Mouse (Mus musculus): ENCODE measurements around the gene Trmt10a.
"Not testable (repeated sequence)": the region's sequence is repeated elsewhere in the genome, so short reads cannot be mapped to it uniquely, and the experiment has no call there.

The Trmt10a gene

DNA sequence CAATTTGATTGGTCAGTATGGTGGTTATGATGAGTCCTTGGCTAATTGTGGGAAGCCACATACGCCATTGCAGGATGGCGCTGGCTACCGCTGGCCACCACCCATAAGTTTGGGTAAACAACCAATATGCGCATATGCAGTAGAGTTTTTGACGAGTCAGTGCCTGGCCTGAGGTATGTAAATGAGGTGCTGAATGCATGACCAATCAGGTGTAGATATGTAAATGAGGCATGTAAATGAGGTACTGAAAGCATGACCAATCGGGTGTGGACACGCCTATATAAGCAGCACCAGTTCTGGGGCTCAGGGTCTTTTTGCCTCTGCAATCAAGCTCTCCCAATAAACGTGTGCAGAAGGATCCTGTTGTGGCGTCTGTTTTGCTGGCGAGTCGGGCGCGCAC lies 5.1 kb upstream of the Trmt10a start:
- DNase-seq, result not testable (repeated sequence)

DNA sequence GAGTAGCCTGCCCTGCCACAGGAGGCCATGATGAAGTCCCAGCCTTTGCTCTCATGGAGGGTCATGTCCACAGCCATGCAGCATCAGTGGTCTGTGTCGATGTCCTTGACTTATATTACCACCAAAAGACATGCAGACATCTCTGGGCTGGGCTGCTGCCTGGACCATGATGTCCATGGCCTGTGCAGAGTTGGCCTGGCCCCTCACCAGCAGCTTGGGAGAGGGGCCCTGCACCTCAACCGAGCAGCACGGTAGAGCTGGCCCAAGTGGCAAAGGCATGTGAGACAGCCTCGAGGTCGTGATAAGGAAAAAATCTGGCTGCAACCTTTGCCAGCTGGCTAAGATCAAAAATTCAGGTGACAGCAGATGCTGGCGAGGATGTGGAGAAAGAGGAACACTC lies 3.6 kb upstream of the Trmt10a start:
- no peak for DNase-seq

DNA sequence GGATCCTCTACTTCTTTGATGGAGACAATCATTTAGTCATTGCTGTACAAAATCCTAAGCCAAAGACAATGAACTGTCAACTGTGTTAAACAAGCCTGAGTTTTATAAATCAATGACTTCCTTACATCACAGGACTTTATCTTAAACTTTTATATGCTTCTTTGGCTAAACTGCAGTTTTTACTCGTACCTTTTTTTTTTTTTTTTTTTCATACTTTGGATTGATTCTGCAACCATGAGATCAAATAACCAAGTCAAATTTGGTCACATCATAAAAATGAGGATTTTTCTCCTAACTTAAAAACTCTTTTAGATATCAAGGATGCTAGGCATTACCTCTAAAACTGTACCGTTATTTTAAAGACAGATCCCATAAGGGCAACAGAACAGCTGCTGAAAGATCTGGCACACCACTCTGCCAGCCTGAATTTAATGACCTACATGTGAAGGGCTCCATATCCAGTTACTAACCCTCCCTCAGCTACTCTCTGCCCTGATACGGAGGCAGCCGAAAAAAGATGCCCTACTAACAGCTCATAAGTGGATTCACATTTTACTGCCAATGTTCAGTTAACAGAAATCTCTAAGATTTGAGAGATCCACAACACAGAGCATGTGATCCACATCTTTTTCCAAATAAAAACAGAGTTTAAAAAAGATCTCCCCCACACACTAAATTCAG lies 1.1 kb upstream of the Trmt10a start:
- peak; percentile 48 for DNase-seq

DNA sequence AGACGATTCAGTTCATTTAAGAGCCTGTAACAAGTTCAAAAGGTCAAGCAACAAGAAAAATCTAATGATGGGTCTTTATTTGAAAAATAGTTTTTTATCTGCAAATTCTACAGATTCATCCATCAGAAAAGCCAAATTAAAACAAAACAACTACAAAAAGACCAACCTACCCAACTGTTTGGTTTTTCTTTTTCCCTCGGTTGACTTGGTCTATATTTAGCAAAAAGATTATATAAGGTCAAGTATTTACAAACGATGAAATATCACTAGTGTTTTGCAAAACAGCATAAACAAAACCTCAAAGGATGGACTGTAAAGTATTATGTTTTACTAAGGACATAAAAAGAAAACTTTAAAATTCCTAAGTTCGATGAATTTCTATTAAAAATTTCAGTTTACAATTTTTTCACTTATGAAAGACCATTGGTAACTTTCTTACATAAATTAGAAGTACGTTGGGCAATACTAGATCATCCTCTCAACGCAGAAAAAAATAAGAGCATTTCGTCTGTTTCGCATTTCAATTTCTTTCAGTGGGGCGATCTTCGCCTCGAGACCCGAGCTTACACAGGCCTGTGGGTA lies 424 bp upstream of the Trmt10a start:
- no peak for DNase-seq

DNA sequence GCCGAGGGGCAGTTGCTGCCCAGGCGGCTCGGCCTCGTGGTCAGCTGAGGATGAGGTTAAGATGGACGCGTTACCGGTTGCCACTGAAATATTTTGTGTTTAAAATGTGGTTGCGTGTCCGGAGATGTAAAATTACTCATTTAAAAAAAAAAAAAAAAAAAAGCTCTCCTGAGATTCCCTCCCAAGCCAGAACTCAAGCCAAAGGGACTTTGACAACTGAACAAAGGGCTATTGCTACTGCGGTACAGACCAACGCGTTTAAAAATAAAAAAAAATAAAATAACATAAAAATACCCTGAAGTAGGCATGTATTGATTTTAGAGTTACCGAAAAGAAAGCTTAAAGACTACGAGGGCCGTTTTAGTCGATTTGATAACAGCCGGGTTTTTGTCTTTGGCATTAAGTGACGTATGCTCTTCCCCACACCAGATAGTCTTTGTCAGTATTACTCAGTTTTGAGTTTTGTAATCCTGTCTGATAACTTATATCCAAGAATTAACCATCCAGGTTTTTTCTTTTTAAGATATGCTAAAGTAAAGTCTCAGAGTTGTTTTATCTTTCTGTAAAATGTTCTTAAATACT lies 903 bp downstream of the Trmt10a start:
- peak; percentile 54 for DNase-seq

DNA sequence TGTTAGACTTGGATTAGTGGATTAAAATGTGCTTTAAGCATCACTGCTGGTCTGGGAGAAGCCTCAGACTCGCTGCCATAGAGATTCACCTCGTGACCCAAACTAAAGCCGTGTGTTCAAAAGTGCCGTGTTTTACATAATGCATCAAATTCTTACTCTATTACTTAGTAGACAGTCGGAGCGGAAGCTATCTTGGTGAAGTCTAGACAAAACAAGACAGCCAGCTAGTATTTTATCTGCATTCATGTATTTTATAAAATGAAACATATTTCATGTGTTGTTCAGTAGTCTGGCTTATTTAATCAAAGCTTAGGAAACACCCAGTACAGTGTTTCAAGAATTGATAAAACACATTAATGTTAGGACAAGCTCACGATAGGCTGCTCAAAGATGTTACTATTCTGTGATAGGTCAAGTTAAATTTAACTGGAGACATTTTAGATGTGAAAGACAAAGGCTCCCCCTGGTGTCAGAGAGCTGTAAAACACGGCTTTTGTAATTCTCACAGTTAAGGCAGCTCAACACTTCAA lies 1.5 kb downstream of the Trmt10a start, which contains the start of gene Mttp:
Gene Mttp, minus strand, starts transcription at position 327 of the 530 bp plus-strand sequence.
- DNase-seq, result peak; percentile 93

DNA sequence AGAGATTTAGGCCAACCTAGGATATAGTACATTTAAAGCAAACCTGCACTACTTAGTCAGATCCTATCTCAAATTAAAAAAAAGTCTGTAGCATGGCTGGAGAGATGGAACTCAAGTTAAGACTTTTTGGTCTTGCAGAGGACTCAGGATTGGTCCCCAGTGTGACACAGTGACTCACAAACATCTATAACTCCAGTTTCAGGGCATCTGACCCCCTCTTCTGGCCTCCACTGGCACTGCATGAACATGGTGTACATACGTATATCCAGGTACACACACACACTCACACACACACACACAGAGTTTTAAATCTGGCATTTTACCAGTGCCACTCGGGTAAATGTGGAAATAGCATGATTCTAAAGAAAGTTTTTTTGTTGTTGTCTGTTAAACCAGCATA lies 5.6 kb downstream of the Trmt10a start:
- no peak for DNase-seq

DNA sequence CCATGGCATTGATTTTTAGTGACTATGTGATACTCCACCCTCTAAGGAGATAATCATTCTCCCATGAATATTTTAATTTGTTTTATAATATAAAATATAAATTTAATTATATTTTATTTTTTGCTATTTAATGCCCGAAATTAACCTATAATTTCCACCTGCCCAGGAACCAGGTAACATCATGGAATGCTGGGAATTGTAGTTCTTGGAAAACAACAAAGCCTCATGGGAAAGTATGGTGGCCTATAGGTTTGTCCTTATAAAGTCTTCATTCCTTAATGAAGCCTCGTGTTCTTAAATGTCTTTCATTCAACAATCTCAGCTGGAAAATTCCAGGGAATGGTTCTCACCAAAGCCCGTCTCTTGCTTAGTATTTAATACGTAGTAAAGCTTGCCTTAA lies 11.8 kb downstream of the Trmt10a start:
- DNase-seq, result no peak

DNA sequence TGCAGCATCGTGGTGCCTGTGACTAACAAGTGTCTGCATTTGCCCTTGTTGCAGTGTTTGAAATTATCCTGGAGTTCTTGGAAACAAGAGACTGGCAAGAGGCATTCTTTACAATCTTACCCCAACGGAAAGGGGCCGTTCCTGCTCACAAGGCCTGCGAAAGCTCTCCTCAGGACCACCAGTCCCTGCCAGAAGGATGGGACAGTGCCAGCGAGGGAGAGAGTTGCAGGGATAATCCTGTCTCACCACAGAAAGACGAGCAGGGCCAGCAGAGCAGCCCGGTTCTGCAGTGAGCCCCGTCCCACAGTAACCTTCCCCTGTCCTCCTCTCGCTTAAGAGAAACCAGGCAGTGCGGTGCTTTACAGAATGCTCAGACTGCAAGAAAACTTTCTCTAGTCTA lies 13.4 kb downstream of the Trmt10a start:
- no peak for DNase-seq

DNA sequence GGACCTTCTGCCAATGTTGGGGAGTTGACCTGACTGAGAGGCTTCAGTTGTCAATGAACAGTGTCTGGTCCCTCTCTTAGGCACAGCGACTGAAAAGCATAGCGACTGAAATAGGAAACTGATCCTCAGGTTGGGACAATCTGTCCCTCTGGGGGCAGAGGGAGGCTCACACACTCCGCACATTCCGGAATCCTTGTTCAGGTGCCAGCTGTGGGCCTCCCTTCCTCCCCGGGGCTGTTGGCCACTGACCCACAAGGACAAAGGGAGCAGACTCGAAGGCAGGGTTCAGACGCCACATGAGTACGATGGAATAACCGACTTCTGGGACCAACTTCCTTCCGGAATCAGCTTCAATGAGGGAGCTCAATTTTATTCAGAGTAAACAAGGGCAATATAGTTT lies 18.4 kb downstream of the Trmt10a start:
- DNase-seq, result no peak

DNA sequence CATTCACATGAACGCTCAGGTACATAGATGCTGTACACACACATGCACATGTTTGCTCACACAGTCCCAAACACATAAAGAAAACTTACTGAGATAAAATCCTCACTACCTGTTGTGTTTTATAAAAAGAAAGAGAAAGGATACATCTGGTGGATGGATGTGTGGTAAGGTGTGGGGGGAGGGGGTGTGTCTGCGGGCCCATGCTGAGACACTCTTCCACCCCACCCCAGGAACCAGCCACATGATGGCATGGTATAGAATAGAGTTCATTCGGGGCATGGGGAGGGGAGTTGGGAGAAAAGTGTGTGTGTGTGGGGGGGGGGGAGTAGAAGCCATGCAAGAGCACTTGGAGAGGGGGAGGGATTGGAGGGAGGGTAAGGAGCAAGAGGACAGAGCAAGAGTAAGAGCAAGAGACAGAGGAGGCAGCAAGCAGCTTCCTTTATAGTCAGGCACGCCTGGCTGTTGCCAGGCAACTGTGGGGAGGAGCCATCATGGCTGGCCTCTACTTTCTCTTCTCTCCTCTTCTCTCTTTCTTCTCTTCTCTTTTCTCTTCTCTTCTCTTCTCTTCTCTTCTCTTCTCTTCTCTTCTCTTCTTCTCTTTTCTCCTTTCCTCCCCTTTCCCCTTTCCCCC lies 19.4 kb downstream of the Trmt10a start:
- no peak for DNase-seq

DNA sequence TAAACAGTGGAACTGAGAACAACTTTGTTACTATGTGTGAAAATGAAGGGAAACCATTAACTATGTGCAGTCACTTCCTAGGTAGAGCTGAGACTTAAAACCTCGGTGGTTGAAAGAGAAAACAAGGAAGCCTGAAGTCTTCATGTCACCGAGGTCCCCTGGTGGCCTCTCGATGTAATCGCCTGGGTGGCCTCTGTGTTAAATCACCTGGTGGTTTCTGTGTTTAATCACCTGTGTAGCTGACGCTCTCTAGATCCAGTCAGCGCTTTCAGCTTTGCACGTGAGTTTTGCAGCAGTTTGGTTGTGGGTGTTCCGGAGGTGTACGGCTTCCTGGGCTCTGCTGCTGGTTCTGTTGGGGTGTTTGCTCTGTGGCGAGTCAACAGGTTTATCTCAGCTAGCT lies 30.0 kb downstream of the Trmt10a start:
- DNase-seq, result no peak

DNA sequence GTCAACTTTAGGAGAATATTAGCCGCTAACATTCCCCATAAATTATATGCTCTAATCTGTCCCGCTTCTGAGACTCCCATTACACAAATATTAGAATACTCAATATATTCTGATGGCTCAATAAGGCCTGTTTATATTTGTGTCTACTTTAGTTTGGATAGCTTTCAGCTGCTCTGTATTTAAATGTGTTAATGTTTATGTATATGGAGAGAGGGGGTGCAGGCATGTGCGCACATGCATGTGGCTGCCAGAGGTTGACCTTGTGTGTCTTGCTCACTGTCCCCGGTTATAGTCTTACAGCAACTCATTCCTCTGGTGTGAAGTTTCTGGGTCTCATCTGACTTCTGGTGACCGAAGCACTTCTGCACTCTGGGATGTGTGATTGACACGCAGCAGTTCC lies 32.3 kb downstream of the Trmt10a start:
- DNase-seq, result no peak

DNA sequence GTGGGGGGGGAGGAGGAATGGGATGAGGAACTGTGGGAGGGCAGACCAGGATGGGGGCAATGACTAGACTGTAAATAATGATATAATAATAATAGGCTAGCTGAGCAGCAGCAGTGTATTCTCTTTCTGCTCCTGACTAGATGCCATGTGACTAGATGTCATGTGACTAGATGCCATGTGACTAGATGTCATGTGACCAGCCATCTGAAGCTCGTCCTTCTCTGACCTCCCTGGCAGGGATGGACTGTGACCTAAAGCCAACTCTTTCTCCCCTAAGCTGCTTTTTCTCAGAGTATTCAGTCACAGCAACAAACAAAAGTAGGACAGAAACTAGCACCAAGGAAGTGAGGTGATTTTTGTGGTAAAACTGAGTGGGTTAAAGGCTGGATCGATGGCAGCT lies 38.8 kb downstream of the Trmt10a start:
- DNase-seq, result no peak

DNA sequence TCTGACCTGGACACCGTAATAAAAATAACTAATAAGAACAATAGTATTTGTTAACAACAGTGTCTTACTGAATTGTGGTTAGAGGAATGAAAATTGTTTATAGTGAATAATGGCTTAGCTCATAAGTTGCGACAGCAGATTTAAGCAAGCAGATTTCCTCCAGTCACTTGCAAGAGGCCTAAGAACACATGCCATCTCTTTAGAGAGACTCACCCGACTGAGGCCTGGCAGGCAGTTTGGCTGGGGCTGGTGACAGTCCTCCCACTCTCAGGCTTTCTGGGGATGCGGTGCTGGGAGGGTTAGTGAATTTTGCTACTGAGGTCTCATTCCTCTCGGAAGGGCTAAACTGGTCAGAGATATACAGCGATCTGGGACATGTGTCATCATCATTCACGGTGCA lies 40.1 kb downstream of the Trmt10a start:
- no peak for DNase-seq

DNA sequence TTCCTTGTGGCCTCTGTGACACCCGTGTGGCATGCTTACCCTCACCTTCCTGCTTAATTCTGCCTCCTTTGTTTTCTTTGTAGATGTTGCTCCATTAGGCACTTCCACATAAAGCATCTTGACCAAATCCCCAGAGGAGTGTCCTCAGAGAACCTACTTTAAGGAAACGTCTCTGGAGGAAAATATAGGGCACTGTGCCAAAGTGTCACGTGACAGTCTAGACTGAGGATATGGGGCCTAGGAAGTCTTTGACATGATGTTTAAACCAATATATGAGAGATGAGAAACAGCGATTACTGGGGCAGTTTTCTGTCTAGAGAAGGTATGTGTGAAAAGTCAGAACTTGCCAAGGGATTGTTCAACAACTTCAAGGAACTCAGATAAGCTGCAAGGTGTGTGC lies 42.0 kb downstream of the Trmt10a start:
- no peak for DNase-seq

DNA sequence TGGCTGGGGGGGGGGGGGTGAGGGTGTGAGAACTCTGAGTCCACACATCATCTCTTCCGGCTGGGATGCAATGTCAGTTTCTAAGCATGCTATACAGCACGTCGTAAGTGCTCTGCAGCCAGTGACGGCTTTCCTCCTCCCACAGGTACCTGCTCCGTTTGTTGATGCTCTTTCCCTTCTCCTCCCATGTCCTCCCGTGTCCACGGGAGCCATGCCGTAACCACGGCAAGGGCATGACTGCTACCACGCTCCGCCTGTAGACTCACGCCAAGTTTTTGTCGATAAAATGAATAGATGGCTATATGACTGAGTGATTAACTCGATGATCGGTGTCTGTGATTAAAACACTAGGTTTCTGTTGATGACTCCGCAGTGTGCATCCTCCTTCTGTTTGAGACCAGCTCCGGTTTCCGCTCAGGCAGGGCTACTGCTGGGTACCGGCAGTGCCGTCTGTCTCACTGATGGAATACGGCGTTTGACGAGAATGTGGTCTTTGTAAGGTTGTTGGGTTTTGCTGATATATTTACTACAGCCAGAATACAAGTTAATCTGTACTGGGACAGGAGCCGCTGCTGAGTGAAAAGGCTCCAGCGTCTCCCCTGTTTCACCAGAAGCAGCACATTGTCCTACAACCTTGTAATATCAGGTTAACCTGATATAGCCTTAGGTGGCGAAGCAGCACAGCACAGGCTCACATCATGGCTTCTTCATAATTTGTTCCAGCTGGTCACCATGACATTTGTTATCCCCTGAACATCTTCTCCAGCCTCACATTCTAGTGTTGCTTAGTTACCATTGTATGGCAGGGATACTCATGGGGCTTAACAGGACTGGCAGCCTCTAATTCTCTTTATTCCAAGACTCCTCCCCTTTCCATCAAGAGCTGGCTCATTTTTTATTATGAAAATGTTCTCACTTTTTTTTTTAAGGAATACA lies 43.0 kb downstream of the Trmt10a start:
- no peak for DNase-seq

DNA sequence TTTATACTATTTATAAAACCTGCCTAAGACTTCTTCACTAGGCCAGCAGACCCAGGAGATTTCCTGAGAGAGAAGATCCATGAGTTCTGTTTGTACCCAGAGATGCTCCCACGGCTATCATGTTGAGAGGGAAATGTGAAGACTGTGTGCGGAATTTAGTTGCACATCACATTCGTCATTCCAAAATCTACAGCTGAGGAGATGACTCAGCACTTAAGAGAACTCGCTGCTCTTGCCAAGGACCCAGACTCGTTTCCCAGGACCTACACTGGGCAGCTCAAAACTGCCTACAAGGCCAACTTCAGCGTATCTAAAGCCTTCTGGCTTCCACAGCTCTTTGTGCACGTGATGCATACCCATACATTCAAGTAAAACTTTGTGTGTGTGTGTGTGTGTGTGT lies 49.0 kb downstream of the Trmt10a start:
- no peak for DNase-seq

DNA sequence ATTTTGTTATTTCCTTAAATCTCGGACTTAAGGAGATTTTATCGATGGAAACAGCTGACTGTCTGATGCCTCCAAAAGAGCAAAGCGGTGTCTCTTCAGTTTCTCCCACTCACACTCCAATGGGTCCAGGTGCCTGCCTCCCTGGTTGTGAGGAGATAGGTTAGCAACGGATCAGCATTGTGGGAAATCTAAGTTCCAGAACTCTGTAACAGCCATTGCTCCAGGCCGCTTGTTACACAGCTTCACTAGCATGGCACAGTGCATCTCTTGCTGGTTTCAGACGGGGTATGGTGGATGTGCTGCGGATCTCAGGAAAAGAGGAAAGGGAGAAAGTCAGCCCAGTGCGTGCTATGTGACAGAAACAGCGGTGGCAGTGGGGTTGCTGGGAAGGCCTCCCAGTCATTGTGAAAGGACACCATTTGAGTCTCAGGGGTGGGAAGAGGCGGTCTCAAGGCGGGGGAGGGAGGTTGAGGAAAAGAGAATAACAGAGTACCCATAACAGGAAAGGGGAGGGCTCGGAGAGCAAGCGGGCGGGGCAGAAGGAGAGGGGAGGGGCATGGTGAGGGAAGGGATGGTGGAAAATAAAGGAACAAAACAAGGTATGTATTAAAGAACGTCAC lies 50.5 kb downstream of the Trmt10a start, which contains the start of gene 4930579F01Rik:
Gene 4930579F01Rik, minus strand, starts transcription at position 143 of the 620 bp plus-strand sequence.
- DNase-seq, result no peak

DNA sequence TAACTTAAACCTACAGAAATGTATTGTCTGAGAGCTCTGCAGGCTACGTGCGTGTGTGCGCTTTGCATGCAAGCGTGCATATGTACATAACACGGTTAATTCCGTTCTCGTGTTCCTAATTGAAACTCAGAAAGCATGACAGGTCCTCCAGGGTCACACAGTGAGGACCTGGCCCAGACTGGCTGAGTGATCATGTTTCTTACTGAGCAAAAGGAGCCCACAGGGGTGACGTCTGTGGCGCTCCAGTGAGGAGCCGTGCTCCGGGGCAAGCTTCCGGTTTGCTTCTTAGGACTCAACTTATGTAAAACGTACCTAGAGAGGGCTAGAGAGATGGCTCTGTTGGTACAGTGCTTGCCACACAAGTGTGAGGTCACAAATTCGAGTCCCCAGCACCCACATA lies 53.8 kb downstream of the Trmt10a start:
- no peak for DNase-seq

DNA sequence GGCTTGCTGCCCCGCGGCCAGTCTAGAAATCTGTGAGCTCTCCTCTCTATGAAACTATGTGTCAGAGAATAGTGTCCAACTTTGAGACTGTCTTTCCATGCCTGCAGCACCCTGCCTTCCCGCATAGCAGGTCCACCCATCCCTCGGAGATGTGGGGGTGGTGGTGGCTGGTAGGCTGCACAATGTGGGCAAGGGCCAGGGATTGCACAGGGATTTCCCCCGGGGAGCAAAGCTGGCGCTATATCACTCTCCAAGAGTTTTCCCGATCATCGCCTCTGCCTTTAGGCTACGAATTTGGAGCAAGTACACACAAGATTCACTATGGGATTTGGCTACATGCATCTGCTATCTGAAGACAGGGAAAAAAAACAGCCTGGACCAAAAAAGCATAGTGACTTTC lies 54.3 kb downstream of the Trmt10a start:
- DNase-seq, result no peak

All from cerebellum, adult 9-10 months (tissue).